Mouse (Mus musculus) kidney, postnatal 0 days (tissue): ENCODE results near the gene Ddx51. TPM values are rescaled to one million over a fixed set of nuclear protein-coding genes. Genes with fewer than 3 reads are reported as not detected.

ENCODE experiments used
- ATAC-seq: fragments of 200-750 bp; cut with Nextera tagmentation; replicated peaks from 2 replicates; pipeline ENCODE4 v1.8.0; 2017; ENCODE audit warnings: low read depth, moderate number of reproducible peaks, moderate TSS enrichment, moderate library complexity; ENCODE audit not compliant: low FRiP score
- DNase-seq: peaks from one replicate; pipeline ENCODE4 v3.0.0-alpha.2; 2016; ENCODE audit warnings: low spot score
- H3K27ac ChIP-seq: fragments of 300-500 bp; sonication (generic); 2 replicates; pipeline ENCODE4 v1.5.1; 2014; ENCODE audit warnings: mild to moderate bottlenecking
- H3K27me3 ChIP-seq: fragments of 300-500 bp; sonication (generic); 2 replicates; pipeline ENCODE4 v1.6.1; 2014; ENCODE audit warnings: low read length, mixed read lengths; ENCODE audit not compliant: insufficient read depth
- H3K36me3 ChIP-seq: fragments of 300-500 bp; sonication (generic); 2 replicates; pipeline ENCODE4 v1.6.1; 2014; ENCODE audit warnings: low read length, mixed read lengths; ENCODE audit not compliant: insufficient read depth
- H3K4me1 ChIP-seq: fragments of 300-500 bp; sonication (generic); replicated peaks from 2 replicates; pipeline ENCODE4 v1.6.1; 2014; ENCODE audit warnings: antibody characterized with exemption, low read length, mixed read lengths; ENCODE audit not compliant: insufficient read depth
- H3K4me2 ChIP-seq: fragments of 300-500 bp; sonication (generic); 2 replicates; pipeline ENCODE4 v1.6.1; 2014; ENCODE audit warnings: mild to moderate bottlenecking, low read length, moderate library complexity, mixed read lengths
- H3K4me3 ChIP-seq: fragments of 300-500 bp; sonication (generic); replicated peaks from 2 replicates; pipeline ENCODE4 v1.5.1; 2014; ENCODE audit warnings: low read depth, low read length
- H3K9ac ChIP-seq: fragments of 300-500 bp; sonication (generic); 2 replicates; pipeline ENCODE4 v1.6.1; 2014; ENCODE audit warnings: low read depth, low read length
- H3K9me3 ChIP-seq: fragments of 300-500 bp; sonication (generic); replicated peaks from 2 replicates; pipeline ENCODE4 v1.6.1; 2016; ENCODE audit warnings: low read length, inconsistent platforms, mixed read lengths
- CTCF ChIP-seq: IDR thresholded peaks from 2 replicates; pipeline ENCODE4 v1.5.1; 2016; ENCODE audit warnings: antibody characterized with exemption, low read depth, mild to moderate bottlenecking, moderate library complexity
- WGBS: fragments of 180-500 bp; shearing (Covaris S2); extraction: QIAGEN DNeasy Blood & Tissue Kit; methylation state at CpG from one replicate; pipeline ENCODE4 v1.1.7; 2014; 5-methylcytosine and 5-hydroxymethylcytosine counted together
- polyA plus RNA-seq: library from polyadenylated mRNA; unstranded; fragments of >200 nt; fragmentation: Nextera tagmentation; extraction: Ambion mirVana; gene quantifications from 2 replicates; pipeline ENCODE4 v1.2.1, GENCODE M21; 2015

Gene Ddx51
- polyA plus RNA-seq, 1 experiment from 2014 or later: 15.6 TPM

DNA sequence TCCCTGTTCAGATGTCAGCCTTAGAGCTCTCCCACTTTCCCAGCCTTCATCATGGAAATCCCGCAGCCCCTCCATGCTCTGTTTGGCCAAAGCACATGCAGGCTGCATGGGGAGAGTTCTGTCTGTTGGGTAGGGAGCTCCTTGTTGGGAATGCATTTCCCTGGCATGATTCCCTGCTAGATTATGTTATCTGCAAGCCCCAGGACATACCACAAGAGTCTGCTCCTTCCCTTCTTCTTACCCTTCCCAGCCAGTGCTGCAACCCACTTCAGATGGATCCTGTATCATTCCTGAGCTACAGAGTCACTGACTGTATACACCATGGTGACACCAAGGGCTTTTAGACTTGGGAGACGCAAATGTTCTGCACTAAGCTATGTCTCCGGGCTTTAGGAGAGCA lies 43.8 kb upstream of the Ddx51 start:
- WGBS: 77% methylated on average over 3 of the region's 3 CpGs
- H3K9ac ChIP-seq: no peak overlapping the region
- ATAC-seq: no peak
- H3K27ac ChIP-seq: no peak overlapping the region
- no peaks in the 10 kb centered on the region for H3K4me1 ChIP-seq
- no peak overlapping the region for H3K4me3 ChIP-seq
- no peaks in the 10 kb centered on the region for H3K27me3 ChIP-seq
- no peaks in the 10 kb centered on the region for H3K36me3 ChIP-seq
- H3K4me2 ChIP-seq: no peak overlapping the region
- TF ChIP-seq CTCF: no peak
- H3K9me3 ChIP-seq: no peaks in the 10 kb centered on the region
- DNase-seq: no peak

GRCm38 (mm10) chr5:110609868-110610267 lies 43.4 kb upstream of the Ddx51 start:
- no peak overlapping the region for H3K4me2 ChIP-seq
- ATAC-seq (no peak), DNase-seq (no peak)
- H3K4me1 ChIP-seq: no peaks in the 10 kb centered on the region
- H3K27ac ChIP-seq: no peak overlapping the region
- H3K4me3 ChIP-seq: no peak overlapping the region
- WGBS: 73% methylated on average over 5 of the region's 5 CpGs
- H3K36me3 ChIP-seq: no peaks in the 10 kb centered on the region
- no peaks in the 10 kb centered on the region for H3K9me3 ChIP-seq
- no peak for TF ChIP-seq CTCF
- H3K9ac ChIP-seq: no peak overlapping the region
- H3K27me3 ChIP-seq: no peaks in the 10 kb centered on the region

DNA sequence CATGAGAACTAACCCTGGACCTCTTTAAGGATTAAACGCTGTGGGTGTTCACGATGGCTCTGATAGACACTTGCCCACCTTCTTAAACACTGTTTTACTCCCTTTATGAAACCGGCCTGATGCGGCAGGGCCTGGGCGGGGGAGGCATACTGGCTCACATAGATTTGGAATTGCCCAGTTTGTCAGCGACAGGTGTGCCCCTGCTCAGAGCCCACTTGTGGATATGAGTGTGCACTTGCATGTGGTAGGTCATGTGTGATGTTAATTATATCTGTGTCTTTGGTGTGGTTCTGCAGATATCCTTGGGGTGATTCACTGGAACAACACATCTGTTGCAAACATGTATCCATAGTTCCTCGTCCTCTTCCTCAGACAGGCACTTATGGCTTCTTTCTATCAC lies 42.8 kb upstream of the Ddx51 start:
- H3K36me3 ChIP-seq: no peaks in the 10 kb centered on the region
- H3K4me3 ChIP-seq: no peak overlapping the region
- no peak for TF ChIP-seq CTCF
- no peak overlapping the region for H3K9ac ChIP-seq
- H3K4me1 ChIP-seq: no peaks in the 10 kb centered on the region
- no peak overlapping the region for H3K4me2 ChIP-seq
- H3K27ac ChIP-seq: no peak overlapping the region
- H3K27me3 ChIP-seq: no peaks in the 10 kb centered on the region
- no peaks in the 10 kb centered on the region for H3K9me3 ChIP-seq
- DNase-seq: no peak
- no peak for ATAC-seq
- WGBS: 90% methylated on average over 7 of the region's 7 CpGs

- Histone ChIP-seq H3K9me3 (no peaks in the 10 kb centered on the region), H3K4me1 (no peaks in the 10 kb centered on the region), H3K36me3 (no peaks in the 10 kb centered on the region), H3K4me2 (no peak overlapping the region), H3K27me3 (no peaks in the 10 kb centered on the region), H3K27ac (no peak overlapping the region), H3K9ac (no peak overlapping the region), H3K4me3 (no peak overlapping the region)
- 82% methylated on average over 5 of the region's 5 CpGs for WGBS
- DNase-seq: no peak
- TF ChIP-seq CTCF: no peak
- ATAC-seq: no peak
These were observed 41.7 kb upstream of the Ddx51 start for GRCm38 (mm10) chr5:110611435-110612158.

DNA sequence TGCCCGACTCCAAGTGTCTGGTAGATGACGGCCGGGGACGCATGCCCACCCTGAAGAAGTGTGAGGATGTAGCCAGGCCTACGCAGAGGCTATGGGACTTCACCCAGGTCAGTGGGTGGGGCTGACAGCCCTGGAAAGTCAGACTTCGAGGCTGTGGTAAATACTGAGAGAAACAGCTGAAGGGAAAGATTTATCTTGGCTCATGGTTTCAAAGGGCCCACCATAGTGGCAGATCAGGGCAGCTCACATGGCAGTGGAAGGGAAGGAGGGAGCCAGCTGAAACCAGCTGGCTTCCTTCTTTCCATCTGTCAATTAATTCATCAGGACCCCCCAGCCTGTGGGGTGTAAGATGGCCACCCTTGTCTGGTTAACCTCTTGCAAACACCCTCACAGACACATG lies 34.0 kb upstream of the Ddx51 start:
- no peak for DNase-seq
- TF ChIP-seq CTCF: no peak
- 79% methylated on average over 6 of the region's 6 CpGs for WGBS
- Histone ChIP-seq H3K9me3 (no peaks in the 10 kb centered on the region), H3K4me1 (no peaks in the 10 kb centered on the region), H3K9ac (no peak overlapping the region), H3K27me3 (no peaks in the 10 kb centered on the region), H3K36me3 (no peaks in the 10 kb centered on the region), H3K27ac (no peak overlapping the region), H3K4me3 (no peak overlapping the region), H3K4me2 (no peak overlapping the region)
- no peak for ATAC-seq

- Histone ChIP-seq H3K4me2 (no peak overlapping the region), H3K27ac (no peak overlapping the region), H3K27me3 (no peaks in the 10 kb centered on the region), H3K4me1 (no peaks in the 10 kb centered on the region), H3K9me3 (no peaks in the 10 kb centered on the region), H3K4me3 (no peak overlapping the region), H3K9ac (no peak overlapping the region), H3K36me3 (no peaks in the 10 kb centered on the region)
- DNase-seq (no peak), ATAC-seq (no peak)
- TF ChIP-seq CTCF: no peak
- 72% methylated on average over 2 of the region's 2 CpGs for WGBS
These were observed 28.9 kb upstream of the Ddx51 start for GRCm38 (mm10) chr5:110624319-110624718.

- DNase-seq: no peak
- WGBS: 56% methylated on average over 10 of the region's 10 CpGs
These were observed 25.9 kb upstream of the Ddx51 start for GRCm38 (mm10) chr5:110627351-110627750.

More at GRCm38 (mm10) chr5:110627351-110627750, 25.9 kb upstream of the Ddx51 start:
- no peak for TF ChIP-seq CTCF
- Histone ChIP-seq H3K4me1 (no peaks in the 10 kb centered on the region), H3K27me3 (no peaks in the 10 kb centered on the region), H3K4me2 (no peak overlapping the region), H3K36me3 (no peaks in the 10 kb centered on the region), H3K9ac (no peak overlapping the region), H3K4me3 (no peak overlapping the region), H3K9me3 (no peaks in the 10 kb centered on the region), H3K27ac (no peak overlapping the region)
- no peak for ATAC-seq
